Mouse (Mus musculus) forebrain, embryonic 10.5 days (tissue): Measurements from ENCODE around the gene Cideb. TPM values are rescaled to one million over a fixed set of nuclear protein-coding genes. Genes with fewer than 3 reads are reported as not detected.

Source experiments
- DNase-seq: peaks from one replicate; pipeline ENCODE4 v3.0.0-alpha.2; 2017; ENCODE audit warnings: low spot score; ENCODE audit errors: extremely low spot score
- H3K27ac ChIP-seq: fragments of 300-500 bp; sonication (generic); 2 replicates; pipeline ENCODE4 v1.5.1; 2016; ENCODE audit warnings: mild to moderate bottlenecking
- H3K27me3 ChIP-seq: fragments of 300-500 bp; sonication (generic); 2 replicates; pipeline ENCODE4 v1.6.1; 2016; ENCODE audit warnings: mild to moderate bottlenecking; ENCODE audit not compliant: poor library complexity, severe bottlenecking
- H3K36me3 ChIP-seq: fragments of 300-500 bp; sonication (generic); replicated peaks from 2 replicates; pipeline ENCODE4 v1.6.1; 2016; ENCODE audit warnings: mild to moderate bottlenecking, moderate library complexity
- H3K4me1 ChIP-seq: fragments of 300-500 bp; sonication (generic); 2 replicates; pipeline ENCODE4 v1.6.1; 2016
- H3K4me3 ChIP-seq: fragments of 300-500 bp; sonication (generic); 2 replicates; pipeline ENCODE4 v1.5.1; 2016; ENCODE audit warnings: mild to moderate bottlenecking, moderate library complexity
- H3K9me3 ChIP-seq: fragments of 300-500 bp; sonication (generic); 2 replicates; pipeline ENCODE4 v1.6.1; 2016; ENCODE audit warnings: mild to moderate bottlenecking, moderate library complexity
- WGBS: fragments of 180-500 bp; shearing (Covaris S2); methylation state at CpG from one replicate; pipeline ENCODE4 v1.1.7; 2016; 5-methylcytosine and 5-hydroxymethylcytosine counted together
- polyA plus RNA-seq: library from polyadenylated mRNA; unstranded; fragments of >200 nt; fragmentation: Nextera tagmentation; extraction: Ambion mirVana; gene quantifications from 2 replicates; pipeline ENCODE4 v1.2.1, GENCODE M21; 2016

Gene Cideb
- polyA plus RNA-seq, 1 experiment from 2014 or later: 0.33 TPM

DNA sequence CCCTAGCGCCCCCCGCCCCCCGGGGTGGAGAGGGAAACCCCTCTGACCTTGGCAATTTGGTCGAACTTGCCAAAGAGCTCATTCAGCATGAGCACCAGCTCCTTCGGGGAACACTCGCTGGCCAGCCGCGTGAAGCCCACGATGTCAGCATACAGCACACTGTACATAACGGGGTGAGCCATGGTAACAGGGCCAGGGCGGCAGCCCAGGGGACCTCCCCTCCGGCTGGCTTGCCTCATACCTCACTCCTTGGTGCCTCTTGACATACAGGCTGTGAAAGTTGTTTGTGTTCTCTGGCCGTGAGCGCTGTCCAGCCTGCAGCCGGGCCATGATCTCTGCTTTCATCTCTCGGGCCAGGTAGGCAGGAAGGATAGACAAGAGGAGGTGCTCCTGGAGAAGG is 21.4 kb upstream of the Cideb start:
- H3K9me3 ChIP-seq: no peaks in the 10 kb centered on the region
- WGBS: 68% methylated on average over 16 of the region's 16 CpGs
- peaks cover 64% of the 10 kb centered on the region for H3K27me3 ChIP-seq
- peaks cover 45% of the 10 kb centered on the region for H3K4me1 ChIP-seq
- H3K4me3 ChIP-seq: no peak overlapping the region
- H3K36me3 ChIP-seq: no peaks in the 10 kb centered on the region
- no peak for DNase-seq
- no peak overlapping the region for H3K27ac ChIP-seq

DNA sequence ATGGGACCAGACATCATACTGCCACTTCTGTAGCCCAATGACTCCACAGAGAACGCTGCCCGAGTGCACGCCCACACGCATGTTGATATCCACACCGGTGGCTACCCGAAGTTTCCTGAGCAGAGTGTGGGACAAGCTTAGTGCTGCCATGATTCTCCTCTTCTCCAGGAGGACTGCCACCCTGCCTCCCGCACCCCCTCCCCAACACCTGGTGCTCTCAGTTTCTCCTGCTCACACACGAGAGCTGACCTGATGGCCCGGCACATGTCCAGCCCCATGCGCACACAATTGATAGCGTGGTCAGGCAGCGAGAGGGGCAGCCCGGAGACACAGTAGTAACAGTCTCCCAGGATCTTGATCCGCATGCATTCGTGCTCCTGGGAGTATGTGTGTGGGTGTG is 20.4 kb upstream of the Cideb start:
- no peaks in the 10 kb centered on the region for H3K9me3 ChIP-seq
- H3K36me3 ChIP-seq: no peaks in the 10 kb centered on the region
- 95% methylated on average over 15 of the region's 15 CpGs for WGBS
- no peak for DNase-seq
- H3K27me3 ChIP-seq: peaks cover 55% of the 10 kb centered on the region
- H3K27ac ChIP-seq: no peak overlapping the region
- peaks cover 40% of the 10 kb centered on the region for H3K4me1 ChIP-seq
- no peak overlapping the region for H3K4me3 ChIP-seq

DNA sequence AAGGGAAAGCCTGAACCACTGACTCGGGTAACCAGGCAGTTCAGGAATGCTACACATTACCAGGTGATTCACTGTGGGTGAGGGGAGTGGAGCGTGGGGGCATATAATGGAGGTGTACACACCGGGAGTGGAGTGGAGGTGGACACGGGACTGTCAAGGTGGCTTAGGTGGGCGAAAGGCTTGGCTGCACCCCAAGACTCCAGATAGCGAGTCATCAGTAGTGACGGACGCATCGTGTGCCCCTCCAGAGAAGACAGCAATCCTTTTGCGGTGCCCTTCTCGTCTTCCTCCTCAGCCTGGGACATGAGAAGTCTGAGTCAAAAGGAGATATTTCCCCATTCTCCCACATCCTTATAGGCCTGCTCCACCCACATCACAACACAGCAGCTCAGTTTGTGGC is 19.5 kb upstream of the Cideb start:
- H3K4me1 ChIP-seq: peaks cover 31% of the 10 kb centered on the region
- H3K27ac ChIP-seq: no peak overlapping the region
- no peak overlapping the region for H3K4me3 ChIP-seq
- no peaks in the 10 kb centered on the region for H3K36me3 ChIP-seq
- no peak for DNase-seq
- peaks cover 53% of the 10 kb centered on the region for H3K27me3 ChIP-seq
- H3K9me3 ChIP-seq: no peaks in the 10 kb centered on the region
- 89% methylated on average over 11 of the region's 11 CpGs for WGBS

GRCm38 (mm10) chr14:55777176-55777575 is 18.9 kb upstream of the Cideb start:
- Histone ChIP-seq H3K36me3 (no peaks in the 10 kb centered on the region), H3K27ac (no peak overlapping the region), H3K9me3 (no peaks in the 10 kb centered on the region), H3K27me3 (peaks cover 49% of the 10 kb centered on the region), H3K4me1 (peaks cover 25% of the 10 kb centered on the region), H3K4me3 (no peak overlapping the region)
- DNase-seq: no peak
- WGBS: 69% methylated on average over 3 of the region's 3 CpGs

DNA sequence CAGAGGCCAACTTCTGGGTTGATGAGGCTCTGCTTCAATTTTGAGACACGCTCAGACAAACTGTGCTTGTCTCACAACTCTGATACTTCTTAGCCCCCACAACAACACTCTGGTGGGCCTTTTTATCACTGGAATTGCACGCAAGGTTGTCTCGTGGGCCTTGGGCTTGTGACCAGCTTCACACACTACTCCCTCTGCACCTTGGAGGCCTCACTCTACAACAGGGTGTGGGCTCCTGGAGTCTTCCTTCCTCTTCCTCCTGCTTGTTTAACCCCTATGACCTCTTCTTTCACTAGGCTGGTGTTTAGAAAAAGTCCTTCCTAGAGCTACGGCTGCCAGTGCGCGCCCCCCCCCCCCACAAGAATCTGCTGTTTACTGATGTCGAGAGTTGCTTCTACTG is 18.5 kb upstream of the Cideb start:
- no peak overlapping the region for H3K4me3 ChIP-seq
- no peaks in the 10 kb centered on the region for H3K36me3 ChIP-seq
- peaks cover 22% of the 10 kb centered on the region for H3K4me1 ChIP-seq
- no peak overlapping the region for H3K27ac ChIP-seq
- no peaks in the 10 kb centered on the region for H3K9me3 ChIP-seq
- DNase-seq: no peak
- peaks cover 48% of the 10 kb centered on the region for H3K27me3 ChIP-seq
- WGBS: 79% methylated on average over 7 of the region's 7 CpGs

- no peak for DNase-seq
- H3K4me3 ChIP-seq: no peak overlapping the region
- H3K27me3 ChIP-seq: peaks cover 76% of the 10 kb centered on the region
- no peaks in the 10 kb centered on the region for H3K36me3 ChIP-seq
- no peak overlapping the region for H3K27ac ChIP-seq
- peaks cover 12% of the 10 kb centered on the region for H3K4me1 ChIP-seq
- 76% methylated on average over 16 of the region's 16 CpGs for WGBS
- no peaks in the 10 kb centered on the region for H3K9me3 ChIP-seq
Measured at GRCm38 (mm10) chr14:55769087-55769703, 10.9 kb upstream of the Cideb start.

DNA sequence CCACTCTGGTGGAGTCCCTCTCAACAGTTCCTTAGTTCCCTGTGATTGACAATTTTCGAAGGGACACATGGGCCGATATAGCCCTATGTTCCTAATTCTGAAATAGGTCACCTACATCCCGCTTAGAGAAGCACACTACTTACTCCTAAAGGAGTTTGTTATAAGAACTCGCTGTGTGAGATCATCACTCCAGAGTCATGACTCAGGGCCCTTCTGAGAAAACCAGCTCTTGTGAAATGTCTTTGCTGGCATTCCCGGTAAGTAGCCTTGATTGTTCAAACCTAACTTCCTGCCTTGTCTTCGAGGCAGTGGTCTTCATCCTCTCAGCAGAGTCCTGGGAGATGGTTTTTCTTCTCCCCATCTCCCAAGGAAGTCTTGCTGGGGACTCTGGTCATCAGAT is 10.3 kb upstream of the Cideb start:
- Histone ChIP-seq H3K27ac (no peak overlapping the region), H3K4me3 (no peak overlapping the region), H3K4me1 (peaks cover 12% of the 10 kb centered on the region), H3K27me3 (peaks cover 81% of the 10 kb centered on the region), H3K9me3 (no peaks in the 10 kb centered on the region), H3K36me3 (no peaks in the 10 kb centered on the region)
- WGBS: 87% methylated on average over 6 of the region's 6 CpGs
- DNase-seq: no peak

- Histone ChIP-seq H3K36me3 (no peaks in the 10 kb centered on the region), H3K4me3 (peak overlapping the region; percentile 54), H3K27ac (peak overlapping the region; percentile 73), H3K27me3 (peaks cover 84% of the 10 kb centered on the region), H3K4me1 (peaks cover 14% of the 10 kb centered on the region), H3K9me3 (no peaks in the 10 kb centered on the region)
- DNase-seq: peak; percentile 65
- 14% methylated on average over 52 of the region's 52 CpGs for WGBS
Measured at GRCm38 (mm10) chr14:55767519-55768414, 9.5 kb upstream of the Cideb start.

DNA sequence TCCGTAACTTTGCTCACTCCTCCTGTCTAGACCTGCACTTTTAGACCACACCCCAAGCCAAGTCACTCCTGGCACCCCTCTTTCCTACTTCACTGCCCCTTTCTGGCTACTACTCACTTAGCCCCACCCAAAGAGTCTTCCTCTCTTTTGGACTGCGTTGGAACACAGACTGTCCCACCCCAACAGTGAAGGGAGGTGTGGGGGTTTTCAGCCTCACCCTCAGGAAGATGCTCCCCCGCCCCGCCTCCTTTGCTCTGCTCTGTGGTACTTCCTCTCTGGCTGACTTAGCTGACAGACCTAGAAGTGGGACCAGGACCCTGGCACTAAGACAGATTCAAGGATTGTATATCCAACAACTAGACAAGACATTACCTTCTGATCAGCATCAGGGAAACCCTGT is 7.4 kb upstream of the Cideb start, which contains the start of gene Ltb4r1:
Ltb4r1 (plus strand) TSS at position 267 of the 400 bp plus-strand sequence.
- no peak within 1 kb of the TSS for H3K27ac ChIP-seq
- peaks cover 98% of the 10 kb centered on the region for H3K27me3 ChIP-seq
- WGBS: 69% methylated on average over 4 of the region's 4 CpGs
- no peaks in the 10 kb centered on the region for H3K36me3 ChIP-seq
- H3K4me1 ChIP-seq: peaks cover 29% of the 10 kb centered on the region
- no peak for DNase-seq
- no peaks in the 10 kb centered on the region for H3K9me3 ChIP-seq
- no peak within 1 kb of the TSS for H3K4me3 ChIP-seq

DNA sequence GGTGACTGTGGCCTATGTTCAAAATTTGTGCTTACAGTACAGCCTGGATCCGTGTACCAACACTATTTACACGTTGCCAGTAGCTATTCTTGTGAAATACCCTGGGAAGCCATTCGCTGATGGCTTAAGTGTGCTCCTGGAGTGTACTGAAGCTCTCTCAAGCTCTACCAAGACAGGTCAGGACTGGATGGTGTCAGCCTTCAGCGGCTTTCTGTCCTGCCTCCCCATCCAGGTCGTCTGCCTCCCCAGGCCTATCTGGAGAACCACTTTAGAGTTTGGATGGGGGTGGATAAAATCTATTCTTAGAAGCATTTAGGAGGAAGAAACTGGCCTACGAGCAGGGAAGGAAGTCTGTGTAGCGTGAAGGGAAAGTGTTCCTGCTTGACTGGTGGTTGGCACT is 4.9 kb upstream of the Cideb start:
- peaks cover 37% of the 10 kb centered on the region for H3K4me1 ChIP-seq
- 65% methylated on average over 7 of the region's 7 CpGs for WGBS

GRCm38 (mm10) chr14:55762001-55762821 is 4.0 kb upstream of the Cideb start:
- under 1% methylated on average over 77 of the region's 77 CpGs for WGBS
- DNase-seq: peak; percentile 62
- Histone ChIP-seq H3K27ac (peak overlapping the region; percentile 84), H3K36me3 (no peaks in the 10 kb centered on the region), H3K4me3 (peak overlapping the region; percentile 67), H3K4me1 (peaks cover 31% of the 10 kb centered on the region), H3K9me3 (no peaks in the 10 kb centered on the region), H3K27me3 (peaks cover 70% of the 10 kb centered on the region)

More for the DNA sequence above, 4.9 kb upstream of the Cideb start:
- no peaks in the 10 kb centered on the region for H3K36me3 ChIP-seq
- H3K4me3 ChIP-seq: no peak overlapping the region; the same call in 1 of the 2 replicates
- no peaks in the 10 kb centered on the region for H3K9me3 ChIP-seq
- DNase-seq: no peak
- no peak overlapping the region for H3K27ac ChIP-seq
- H3K27me3 ChIP-seq: peaks cover 80% of the 10 kb centered on the region

- no peak for DNase-seq
- Histone ChIP-seq H3K27me3 (peaks cover 60% of the 10 kb centered on the region), H3K4me1 (peaks cover 30% of the 10 kb centered on the region), H3K9me3 (no peaks in the 10 kb centered on the region), H3K27ac (peak within 1 kb of the TSS; percentile 84), H3K36me3 (peaks cover 7% of the 10 kb centered on the region), H3K4me3 (peak within 1 kb of the TSS; percentile 67)
- 68% methylated on average over 6 of the region's 6 CpGs for WGBS
Measured at GRCm38 (mm10) chr14:55761163-55761562, 2.9 kb upstream of the Cideb start, which contains the start of gene Ltb4r2. TSS of gene Ltb4r2 (plus strand) at chr14:55761428.
